Mouse (Mus musculus) WW6 (cell line): ENCODE results near the gene Fry.

Source experiments
- DNase-seq: peaks from one replicate; pipeline ENCODE4 v3.0.0-alpha.2; 2013; ENCODE audit warnings: low read depth, low spot score

Fry gene

GRCm38 (mm10) chr5:150332810-150333209 is 214.4 kb downstream of the Fry start:
- no peak for DNase-seq

- DNase-seq: no peak
Measured at GRCm38 (mm10) chr5:150333328-150333731, 214.9 kb downstream of the Fry start.

- no peak for DNase-seq
Measured at GRCm38 (mm10) chr5:150336451-150336850, 218.0 kb downstream of the Fry start.

GRCm38 (mm10) chr5:150337696-150338095 is 219.3 kb downstream of the Fry start:
- DNase-seq: no peak

GRCm38 (mm10) chr5:150340944-150341343 is 222.5 kb downstream of the Fry start:
- no peak for DNase-seq

GRCm38 (mm10) chr5:150342139-150342538 is 223.7 kb downstream of the Fry start:
- no peak for DNase-seq

GRCm38 (mm10) chr5:150345946-150346345 is 227.5 kb downstream of the Fry start:
- DNase-seq: no peak

GRCm38 (mm10) chr5:150346378-150346777 is 227.9 kb downstream of the Fry start:
- DNase-seq: no peak

GRCm38 (mm10) chr5:150347845-150348244 is 229.4 kb downstream of the Fry start:
- no peak for DNase-seq

- DNase-seq: no peak
Measured at GRCm38 (mm10) chr5:150348302-150348701, 229.9 kb downstream of the Fry start.

- no peak for DNase-seq
Measured at GRCm38 (mm10) chr5:150351191-150351590, 232.7 kb downstream of the Fry start.

GRCm38 (mm10) chr5:150358671-150359070 is 240.2 kb downstream of the Fry start:
- no peak for DNase-seq

GRCm38 (mm10) chr5:150362241-150362640 is 243.8 kb downstream of the Fry start:
- no peak for DNase-seq

- DNase-seq: no peak
Measured at GRCm38 (mm10) chr5:150364621-150365020, 246.2 kb downstream of the Fry start.

GRCm38 (mm10) chr5:150367027-150367426 is 248.6 kb downstream of the Fry start:
- DNase-seq: no peak

- DNase-seq: no peak
Measured at GRCm38 (mm10) chr5:150370291-150370690, 251.8 kb downstream of the Fry start.

GRCm38 (mm10) chr5:150370895-150371294 is 252.4 kb downstream of the Fry start:
- no peak for DNase-seq

GRCm38 (mm10) chr5:150372956-150373355 is 254.5 kb downstream of the Fry start:
- DNase-seq: no peak

- no peak for DNase-seq
Measured at GRCm38 (mm10) chr5:150374778-150375559, 256.5 kb downstream of the Fry start.

- DNase-seq: no peak
Measured at GRCm38 (mm10) chr5:150378586-150378985, 260.1 kb downstream of the Fry start.

- no peak for DNase-seq
Measured at GRCm38 (mm10) chr5:150380767-150381166, 262.3 kb downstream of the Fry start.

GRCm38 (mm10) chr5:150382411-150382810 is 264.0 kb downstream of the Fry start:
- no peak for DNase-seq
